Mouse (Mus musculus): ENCODE data around the gene E2f3.

GRCm38 (mm10) chr13:29977358-29977757, 8.5 kb downstream of the E2f3 start:
- TF ChIP-seq CTCF (IDR thresholded peaks at IDR 0.05; ENCODE audit: extremely low read depth, insufficient read depth, low read length) (no peak), POLR2A (IDR thresholded peaks at IDR 0.05; ENCODE audit: extremely low read depth, insufficient read depth, low read length) (no peak)
